Mouse (Mus musculus): Measurements from ENCODE around the gene Ankrd1.

Ankrd1 gene

GRCm38 (mm10) chr19:36119783-36120471 lies at the start of gene Ankrd1:
Gene Ankrd1 (minus strand): TSS chr19:36120099.
- no peak for DNase-seq

GRCm38 (mm10) chr19:36169101-36169500 lies 49.2 kb upstream of the Ankrd1 start:
- DNase-seq: no peak

GRCm38 (mm10) chr19:36168121-36168520 lies 48.2 kb upstream of the Ankrd1 start:
- DNase-seq: no peak

- no peak for DNase-seq
Measured at GRCm38 (mm10) chr19:36167291-36167896, 47.5 kb upstream of the Ankrd1 start.

GRCm38 (mm10) chr19:36166401-36167160 lies 46.7 kb upstream of the Ankrd1 start:
- no peak for DNase-seq

GRCm38 (mm10) chr19:36165351-36165750 lies 45.5 kb upstream of the Ankrd1 start:
- no peak for DNase-seq

- no peak for DNase-seq
Measured at GRCm38 (mm10) chr19:36150241-36151007, 30.5 kb upstream of the Ankrd1 start.

GRCm38 (mm10) chr19:36148578-36148977 lies 28.7 kb upstream of the Ankrd1 start:
- no peak for DNase-seq

- DNase-seq: no peak
Measured at GRCm38 (mm10) chr19:36143571-36143970, 23.7 kb upstream of the Ankrd1 start.

- no peak for DNase-seq
Measured at GRCm38 (mm10) chr19:36133731-36134130, 13.8 kb upstream of the Ankrd1 start.

GRCm38 (mm10) chr19:36133064-36133463 lies 13.2 kb upstream of the Ankrd1 start:
- DNase-seq: no peak

GRCm38 (mm10) chr19:36131990-36132389 lies 12.1 kb upstream of the Ankrd1 start:
- no peak for DNase-seq

- DNase-seq: no peak
Measured at GRCm38 (mm10) chr19:36130181-36130580, 10.3 kb upstream of the Ankrd1 start.

GRCm38 (mm10) chr19:36129643-36130042 lies 9.7 kb upstream of the Ankrd1 start:
- DNase-seq: peak; percentile 21

- DNase-seq: peak; percentile 18
Measured at GRCm38 (mm10) chr19:36129213-36129612, 9.3 kb upstream of the Ankrd1 start.

GRCm38 (mm10) chr19:36128440-36128839 lies 8.5 kb upstream of the Ankrd1 start:
- no peak for DNase-seq

- DNase-seq: no peak
Measured at GRCm38 (mm10) chr19:36124203-36124602, 4.3 kb upstream of the Ankrd1 start.

GRCm38 (mm10) chr19:36119219-36119618 lies 680 bp downstream of the Ankrd1 start:
- DNase-seq: no peak

- no peak for DNase-seq
Measured at GRCm38 (mm10) chr19:36116185-36116584, 3.7 kb downstream of the Ankrd1 start.

- no peak for DNase-seq
Measured at GRCm38 (mm10) chr19:36112007-36112406, 7.9 kb downstream of the Ankrd1 start.

GRCm38 (mm10) chr19:36111054-36111895 lies 8.6 kb downstream of the Ankrd1 start:
- DNase-seq: no peak

- no peak for DNase-seq
Measured at GRCm38 (mm10) chr19:36110465-36110864, 9.4 kb downstream of the Ankrd1 start.

Data from kidney, postnatal 10 days (tissue).